Mouse (Mus musculus) erythroblast, adult 5-6 weeks (primary cell): ENCODE data around the gene Yipf1. TPM values are rescaled to one million over a fixed set of nuclear protein-coding genes. Genes with fewer than 3 reads are reported as not detected.

Experiments used
- ATAC-seq: replicated peaks from 2 replicates; pipeline ENCODE4 v1.8.0; 2016; ENCODE audit warnings: moderate number of reproducible peaks, mild to moderate bottlenecking, moderate TSS enrichment, inconsistent platforms; ENCODE audit not compliant: poor library complexity, low FRiP score, severe bottlenecking
- total RNA-seq, 2 experiments: library from RNA; stranded (forward) in 1 of 2; stranded (reverse) in 1 of 2; fragments of 150-400 nt in 1 of 2; fragments of 200-764, 138-1000 nt in 1 of 2; gene quantifications; 2 replicates each; pipeline versions ENCODE4 v1.2.3 to v1.2.4; 2015 to 2017; ENCODE audit warnings: low replicate concordance in 2 of 2

Gene Yipf1
- total RNA-seq (2015; ENCODE audit: low replicate concordance) (14.0 and 40.7 TPM in 2 replicates), total RNA-seq (2017; ENCODE audit: low replicate concordance) (16.6 and 25.2 TPM in 2 replicates)

DNA sequence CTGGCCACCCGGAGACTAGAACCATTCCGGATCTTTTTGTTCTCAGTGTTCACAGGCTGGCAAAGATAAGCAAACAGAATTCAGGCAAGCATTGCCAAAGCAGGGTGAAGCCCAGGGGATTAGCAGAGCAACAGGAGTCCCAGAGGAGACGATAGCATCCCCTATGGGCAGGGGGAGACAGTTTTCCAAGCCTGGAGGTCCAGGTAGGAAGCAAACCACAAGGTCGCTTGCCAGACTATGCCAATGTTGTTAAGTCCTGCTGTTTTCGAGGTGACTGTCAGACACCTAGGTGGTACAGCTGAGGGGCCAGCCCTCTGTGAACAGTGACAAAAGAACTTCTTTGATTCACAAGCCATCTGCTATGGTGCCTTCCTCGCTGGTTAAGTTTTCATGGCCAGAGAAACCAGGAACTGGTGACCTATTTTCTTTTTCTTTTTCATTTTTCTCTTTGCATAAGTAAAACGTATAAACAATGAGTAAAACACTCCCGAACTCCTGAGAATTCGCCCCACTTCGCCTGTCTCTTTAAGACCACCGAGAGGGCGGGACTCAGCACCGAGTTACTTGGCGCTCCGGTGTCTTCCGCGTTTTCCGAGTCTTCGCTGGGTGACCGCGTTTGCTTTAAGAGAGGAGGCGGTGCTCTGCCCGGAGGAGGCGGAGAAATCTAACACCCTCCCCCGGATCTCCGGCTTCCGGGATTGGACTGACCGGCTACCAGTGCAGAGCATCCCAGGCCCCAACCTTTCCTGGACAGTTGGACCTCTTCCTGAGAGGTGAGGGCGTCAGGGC is at the start of gene Yipf1:
Gene Yipf1, plus strand, starts transcription at position 674 of the 789 bp plus-strand sequence.
- ATAC-seq = peak; percentile 97

DNA sequence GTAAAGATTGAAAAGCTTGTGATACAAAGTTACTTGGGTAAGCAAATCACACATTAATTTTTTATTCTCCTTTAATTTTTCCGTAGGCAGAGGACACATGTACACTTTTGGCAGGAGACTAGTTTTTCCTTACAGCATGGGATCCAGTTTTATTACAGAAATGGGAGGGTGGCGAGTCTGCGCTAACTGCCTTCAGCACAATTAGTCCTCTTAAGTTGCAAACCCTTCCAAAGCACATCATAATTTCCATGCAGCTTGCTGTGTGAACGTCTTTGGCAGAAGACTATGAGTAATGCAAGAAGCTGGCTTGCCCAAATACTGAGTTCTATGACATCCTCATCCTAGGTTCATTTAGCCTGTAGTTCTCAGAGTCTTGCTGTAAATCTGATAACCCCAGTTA is 40.5 kb upstream of the Yipf1 start:
- no peak for ATAC-seq

DNA sequence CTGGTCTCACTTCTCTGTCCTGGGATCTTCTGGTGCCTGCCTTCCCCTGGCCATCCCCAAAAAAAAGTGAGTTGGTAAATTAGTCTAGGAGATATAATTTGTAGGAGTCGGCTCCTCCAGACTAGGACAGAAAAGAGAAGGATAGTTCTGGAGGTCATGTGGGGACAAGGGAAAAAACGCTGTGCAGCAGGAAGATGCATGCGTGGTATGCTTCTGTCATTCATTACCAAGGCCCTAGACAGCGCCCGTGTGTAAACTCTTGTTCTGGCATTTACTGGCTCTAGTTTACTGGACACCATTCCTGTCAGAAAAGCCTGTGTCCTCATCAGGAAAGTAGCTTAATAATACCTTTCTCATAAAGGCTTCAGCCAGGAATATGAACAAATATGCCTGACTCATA is 39.7 kb upstream of the Yipf1 start:
- ATAC-seq = no peak

DNA sequence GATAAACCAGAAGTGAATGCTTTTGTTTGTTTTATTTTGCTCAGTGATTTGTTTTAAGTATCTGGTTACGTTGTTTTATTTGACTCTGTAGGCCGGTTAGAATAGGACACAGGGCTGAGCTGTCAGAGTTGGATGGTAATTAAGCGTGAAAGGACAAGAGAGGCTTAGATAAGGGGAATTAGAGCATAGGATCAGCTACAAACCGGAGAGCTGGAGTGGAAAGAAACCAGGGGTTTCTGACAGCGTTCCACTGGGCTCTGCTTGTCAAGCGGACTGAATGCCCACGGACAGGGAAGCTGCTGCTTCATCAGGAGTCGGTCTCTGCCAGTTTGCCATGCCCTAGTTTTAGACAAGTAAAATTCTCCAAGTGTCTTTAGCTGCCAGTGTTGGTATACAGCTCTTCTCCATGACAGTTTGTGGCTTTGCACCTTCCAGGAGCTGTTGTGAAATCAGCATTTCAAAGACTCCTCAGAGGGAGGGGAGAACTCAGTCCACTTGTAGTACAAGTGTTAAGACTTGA is 35.9 kb upstream of the Yipf1 start:
- ATAC-seq = no peak

- no peak for ATAC-seq
These were observed 33.2 kb upstream of the Yipf1 start for GRCm38 (mm10) chr4:107280843-107281475.

DNA sequence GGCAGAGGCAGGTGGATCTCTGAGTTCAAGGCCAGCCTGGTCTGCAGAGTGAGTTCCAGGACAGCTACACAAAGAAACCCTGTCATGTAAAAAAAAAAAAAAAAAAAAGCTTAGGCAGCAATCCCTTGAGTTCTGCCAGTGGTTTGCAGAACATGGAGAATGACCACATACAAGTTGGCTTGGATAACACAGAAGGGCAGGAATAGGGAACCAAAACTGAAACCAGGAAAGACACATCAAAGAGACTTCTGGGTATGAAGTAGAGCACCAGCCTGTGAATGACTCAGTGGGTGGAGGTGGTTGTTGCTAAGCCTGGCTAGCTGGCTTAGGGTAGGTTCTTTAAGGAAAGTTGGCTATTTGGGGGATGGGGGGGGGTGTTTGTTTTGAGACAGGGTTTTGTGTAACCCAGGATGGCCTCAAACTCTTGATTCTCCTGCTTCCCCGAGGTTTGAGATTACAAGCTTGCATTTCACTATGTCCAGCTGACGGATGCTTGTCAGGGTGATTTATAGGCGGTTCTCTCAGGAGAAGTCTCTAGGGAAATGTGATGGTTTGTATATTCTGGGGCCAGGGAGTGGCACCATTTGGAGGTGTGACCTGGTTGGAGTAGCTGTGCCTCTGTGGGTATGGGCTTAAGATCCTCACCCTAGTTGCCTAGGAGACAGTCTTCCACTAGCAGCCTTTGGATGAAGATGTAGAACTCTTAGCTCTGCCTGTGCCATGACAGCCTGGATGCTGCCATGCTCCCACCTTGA is 28.5 kb upstream of the Yipf1 start:
- ATAC-seq = no peak

DNA sequence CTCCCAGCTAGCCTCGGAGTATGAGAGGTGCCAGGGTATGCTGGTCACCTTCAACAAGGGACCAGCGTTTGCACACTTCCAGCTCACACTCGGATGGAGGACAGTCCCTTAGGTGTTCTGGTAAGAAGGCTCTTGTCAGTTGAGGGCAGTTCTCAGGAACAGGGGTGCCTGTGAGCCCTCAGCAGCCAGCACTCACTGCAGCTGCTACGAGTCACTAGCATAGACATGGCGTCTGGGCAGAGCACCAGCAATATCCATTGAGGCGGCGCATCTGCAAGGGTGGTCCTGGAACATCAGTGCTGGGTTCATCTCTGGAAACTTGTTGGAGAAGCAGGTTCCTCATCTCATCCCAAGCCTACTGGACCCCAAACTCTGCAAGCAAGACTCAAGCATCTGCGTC is 27.8 kb upstream of the Yipf1 start:
- ATAC-seq = no peak

DNA sequence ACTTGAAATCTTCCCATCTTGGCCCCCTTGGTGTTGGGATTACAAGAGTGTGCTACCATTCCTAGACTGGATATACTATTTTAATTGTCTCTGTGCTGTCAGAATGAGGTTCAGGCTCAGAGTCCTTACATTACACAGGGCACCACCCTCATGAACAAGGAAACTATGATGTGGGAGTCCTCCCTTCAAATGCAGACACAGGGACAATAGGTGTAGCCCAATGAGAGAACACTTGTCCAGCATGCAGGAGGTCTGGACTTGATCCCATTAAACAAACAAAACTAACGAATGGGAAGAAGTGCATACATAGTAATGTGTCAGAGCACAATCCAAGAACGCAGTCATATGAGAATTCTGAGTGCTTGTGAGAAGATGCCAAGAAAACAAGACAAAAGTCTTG is 26.6 kb upstream of the Yipf1 start:
- no peak for ATAC-seq

DNA sequence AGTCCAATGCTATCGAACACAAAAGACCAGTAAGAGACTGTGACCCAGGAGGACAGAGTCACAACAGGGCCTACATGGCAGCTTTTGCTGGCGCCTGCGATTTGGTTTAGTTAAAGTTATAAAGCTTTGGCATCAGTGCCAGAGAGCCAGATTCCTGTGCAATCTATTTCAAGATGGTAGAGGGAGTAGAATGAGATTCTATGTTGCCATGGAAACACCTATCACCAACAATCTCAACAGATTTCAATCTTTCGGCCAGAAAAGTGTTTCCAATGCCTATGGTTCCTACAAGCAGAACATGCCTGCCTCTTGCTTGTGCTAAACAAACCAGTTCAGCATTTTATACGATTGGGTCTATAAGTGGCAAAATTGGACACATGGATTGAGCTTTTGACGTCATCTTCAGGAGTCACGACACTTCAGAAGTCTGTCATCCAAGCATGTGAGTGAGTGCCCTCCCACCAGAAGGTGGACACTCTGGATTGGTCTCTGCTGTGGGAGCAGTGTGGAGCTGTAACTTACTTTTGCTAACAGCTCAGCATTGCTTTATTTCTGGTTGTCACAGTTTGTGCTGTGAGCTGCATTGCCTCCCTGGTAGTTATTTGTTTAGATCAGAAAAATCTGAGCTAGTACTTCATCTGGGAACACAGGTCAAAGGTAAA is 22.4 kb upstream of the Yipf1 start:
- ATAC-seq = no peak

- ATAC-seq = no peak
These were observed 21.9 kb upstream of the Yipf1 start for GRCm38 (mm10) chr4:107292273-107292662.

GRCm38 (mm10) chr4:107298071-107298606 is 16.0 kb upstream of the Yipf1 start:
- ATAC-seq = no peak

GRCm38 (mm10) chr4:107299779-107300340 is 14.3 kb upstream of the Yipf1 start:
- ATAC-seq = no peak

DNA sequence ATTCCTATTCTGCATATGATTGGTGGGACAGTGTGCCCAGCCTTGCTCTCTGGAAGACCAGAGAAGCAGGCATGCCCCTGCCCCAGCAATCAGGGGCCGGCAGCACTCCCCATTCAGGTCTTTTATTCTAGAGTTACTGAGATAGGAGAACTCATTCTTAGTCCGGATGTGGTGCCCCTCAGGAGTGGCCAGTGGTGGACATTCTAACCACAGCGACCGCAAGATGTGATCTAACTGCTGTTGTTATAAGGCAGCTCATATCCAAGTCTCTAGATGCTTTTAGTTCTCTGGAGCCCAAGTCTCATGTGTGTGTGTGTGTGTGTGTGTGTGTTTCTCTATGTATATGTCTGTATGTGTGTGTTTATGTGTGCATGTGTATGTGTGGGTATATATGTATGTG is 13.8 kb upstream of the Yipf1 start:
- ATAC-seq = no peak

DNA sequence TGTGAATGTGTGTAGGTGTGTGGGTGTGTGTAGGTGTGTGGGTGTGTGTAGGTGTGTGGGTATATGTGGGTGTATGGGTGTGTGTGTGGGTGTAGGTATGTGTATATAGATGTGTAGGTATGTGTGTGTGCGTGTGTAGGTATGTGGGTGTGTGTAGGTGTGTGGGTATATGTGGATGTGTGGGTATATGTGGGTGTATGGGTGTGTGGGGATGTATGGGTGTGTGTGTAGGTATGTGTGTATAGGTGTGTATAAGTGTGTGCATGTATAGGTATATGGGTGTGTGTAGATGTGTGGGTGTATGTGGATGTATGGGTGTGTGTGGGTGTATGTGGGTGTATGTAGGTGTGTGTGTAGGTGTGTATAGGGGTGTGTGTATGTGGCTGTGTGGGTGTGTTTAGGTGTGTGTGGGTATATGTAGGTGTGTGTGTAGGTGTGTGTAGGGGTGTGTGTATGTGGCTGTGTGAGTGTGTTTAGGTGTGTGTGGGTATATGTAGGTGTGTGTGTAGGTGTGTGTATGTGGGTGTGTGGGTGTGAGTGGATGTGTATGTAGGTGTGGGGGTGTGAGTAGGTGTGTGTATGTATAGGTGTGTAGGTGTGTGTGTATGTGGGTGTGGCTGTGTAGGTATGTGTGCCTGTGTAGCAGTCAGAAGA is 13.1 kb upstream of the Yipf1 start:
- ATAC-seq = peak; percentile 57

DNA sequence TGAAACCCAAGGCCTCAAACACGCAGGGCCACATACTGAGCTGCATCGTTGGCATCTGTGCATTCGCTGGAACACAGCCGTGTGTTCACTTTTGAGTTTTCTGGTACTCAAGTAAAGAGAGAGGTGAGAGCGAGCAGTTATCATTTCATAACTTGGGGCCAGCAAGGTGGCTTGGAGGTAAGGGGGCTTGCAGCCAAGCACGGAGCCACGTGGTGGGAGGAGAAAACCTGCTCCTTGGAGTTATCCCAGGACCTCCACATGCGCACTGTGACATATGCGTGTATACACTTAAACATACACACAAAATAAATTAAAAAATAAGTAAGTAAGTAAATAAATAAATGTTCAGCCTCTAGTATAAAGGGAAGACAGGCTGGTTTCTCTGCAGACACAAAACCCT is 11.9 kb upstream of the Yipf1 start:
- ATAC-seq = no peak

GRCm38 (mm10) chr4:107302832-107303231 is 11.3 kb upstream of the Yipf1 start:
- no peak for ATAC-seq

DNA sequence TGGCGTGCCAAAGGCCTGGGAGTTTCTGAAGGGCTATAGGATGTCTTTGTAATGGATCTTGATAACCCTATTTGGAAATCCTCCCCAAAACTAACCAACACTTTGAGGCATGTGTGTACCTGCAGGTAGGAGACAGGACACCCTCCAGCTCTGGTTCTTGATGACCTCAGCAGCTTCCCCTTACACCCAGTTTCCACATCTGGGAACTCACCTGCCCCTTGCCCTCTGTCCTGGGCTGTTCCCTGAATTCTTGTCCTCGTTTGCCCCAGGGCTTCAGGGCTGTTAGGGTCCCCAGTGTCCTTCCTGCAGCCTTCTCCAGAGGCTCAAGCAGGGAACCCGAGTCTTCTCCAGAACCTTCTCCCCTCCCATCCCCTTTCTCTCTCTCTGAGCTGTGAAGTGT is 10.6 kb upstream of the Yipf1 start:
- ATAC-seq = no peak

GRCm38 (mm10) chr4:107306966-107307365 is 7.2 kb upstream of the Yipf1 start, which contains the start of gene Dio1:
Gene Dio1, minus strand, starts transcription at chr4:107307169.
- ATAC-seq = no peak

- ATAC-seq = peak; percentile 59
These were observed 279 bp downstream of the Yipf1 start for GRCm38 (mm10) chr4:107314479-107314805.
